Mouse (Mus musculus) CH12.LX (cell line): ENCODE results near the gene Cactin. TPM values are rescaled to one million over a fixed set of nuclear protein-coding genes. Genes with fewer than 3 reads are reported as not detected.

ENCODE experiments used
- DNase-seq: peaks from one replicate; pipeline ENCODE4 v3.0.0-alpha.2; 2013; ENCODE audit errors: extremely low read depth
- H3K27ac ChIP-seq: 2 replicates; pipeline ENCODE4 v1.5.1; 2012; ENCODE audit warnings: low read depth, mild to moderate bottlenecking, control low read depth, moderate library complexity; ENCODE audit not compliant: insufficient read depth
- H3K27me3 ChIP-seq: replicated peaks from 2 replicates; pipeline ENCODE3; 2012; ENCODE audit warnings: inconsistent platforms
- H3K36me3 ChIP-seq, 2 experiments: replicated peaks in 1 of 2; 2 replicates each; pipeline versions ENCODE3 to v1.6.1; 2012; ENCODE audit warnings: inconsistent platforms in 1 of 2, low read length in 1 of 2, mild to moderate bottlenecking in 1 of 2, mixed read lengths in 1 of 2, moderate library complexity in 1 of 2; ENCODE audit not compliant: control insufficient read depth in 1 of 2, insufficient read depth in 1 of 2
- H3K4me1 ChIP-seq, 2 experiments: 2 replicates each; pipeline ENCODE4 v1.6.1; 2012; ENCODE audit warnings: inconsistent platforms in 1 of 2, moderate library complexity in 1 of 2; ENCODE audit not compliant: insufficient read depth in 2 of 2, control insufficient read depth in 1 of 2
- H3K4me2 ChIP-seq: 2 replicates; pipeline ENCODE4 v1.6.1; 2012; ENCODE audit warnings: low read depth, mild to moderate bottlenecking, control low read depth; ENCODE audit not compliant: poor library complexity, insufficient read depth, severe bottlenecking
- H3K4me3 ChIP-seq, 3 experiments: fragments of 150-350 bp in 1 of 3; sonication (generic) in 1 of 3; replicated peaks in 1 of 3; 2 replicates each; pipeline versions ENCODE3 to v1.5.1; 2011 to 2012; ENCODE audit warnings: low read depth in 2 of 3, low read length in 2 of 3, mild to moderate bottlenecking in 2 of 3, moderate library complexity in 2 of 3, control low read depth in 1 of 3, improper control_type of control experiment in 1 of 3, inconsistent platforms in 1 of 3, mixed read lengths in 1 of 3; ENCODE audit not compliant: poor library complexity in 1 of 3
- H3K79me2 ChIP-seq: replicated peaks from 2 replicates; pipeline ENCODE4 v1.6.1; 2012; ENCODE audit warnings: mild to moderate bottlenecking, moderate library complexity; ENCODE audit not compliant: control insufficient read depth, poor library complexity, insufficient read depth, severe bottlenecking; ENCODE audit errors: extremely low read depth
- H3K9ac ChIP-seq: 2 replicates; pipeline ENCODE4 v1.6.1; 2012; ENCODE audit warnings: low read depth, mild to moderate bottlenecking, control low read depth, moderate library complexity; ENCODE audit not compliant: insufficient read depth
- H3K9me3 ChIP-seq: replicated peaks from 2 replicates; pipeline ENCODE3; 2012; ENCODE audit warnings: low read length, inconsistent platforms, mixed read lengths
- CHD2 ChIP-seq: IDR thresholded peaks from 2 replicates; pipeline ENCODE4 v1.6.1; 2011; ENCODE audit warnings: low read length, improper control_type of control experiment
- CTCF ChIP-seq, 2 experiments: IDR thresholded peaks in 1 of 2; conservative IDR thresholded peaks in 1 of 2; 2 replicates each; pipeline ENCODE4 v1.5.1; 2011 to 2012; ENCODE audit warnings: low read depth in 2 of 2, low read length in 2 of 2, improper control_type of control experiment in 1 of 2, inconsistent platforms in 1 of 2, mild to moderate bottlenecking in 1 of 2, moderate library complexity in 1 of 2
- ELF1 ChIP-seq: IDR thresholded peaks from 2 replicates; pipeline ENCODE4 v1.6.1; 2014; ENCODE audit warnings: low read depth, mild to moderate bottlenecking, inconsistent platforms, low read length, improper control_type of control experiment
- IRF4 ChIP-seq: IDR thresholded peaks from 2 replicates; pipeline ENCODE4 v1.6.1; 2014; ENCODE audit warnings: low read depth, mild to moderate bottlenecking, inconsistent platforms, low read length, improper control_type of control experiment
- JUND ChIP-seq: conservative IDR thresholded peaks from 2 replicates; pipeline ENCODE4 v1.6.1; 2011; ENCODE audit warnings: low read depth, low read length, improper control_type of control experiment
- KAT2A ChIP-seq: IDR thresholded peaks from 2 replicates; pipeline ENCODE4 v1.6.1; 2012; ENCODE audit warnings: low read length, improper control_type of control experiment, inconsistent platforms; ENCODE audit not compliant: insufficient replicate concordance
- MAFK ChIP-seq: IDR thresholded peaks from 2 replicates; pipeline ENCODE4 v1.6.1; 2011; ENCODE audit warnings: low read length, improper control_type of control experiment; ENCODE audit not compliant: insufficient replicate concordance
- MEF2A ChIP-seq: IDR thresholded peaks from 2 replicates; pipeline ENCODE4 v1.6.1; 2014; ENCODE audit warnings: low read depth, mild to moderate bottlenecking, inconsistent platforms, low read length, improper control_type of control experiment, borderline replicate concordance
- NELFE ChIP-seq: IDR thresholded peaks from 2 replicates; pipeline ENCODE4 v1.6.1; 2011; ENCODE audit warnings: low read depth, low read length, improper control_type of control experiment
- POLR2AphosphoS2 ChIP-seq: IDR thresholded peaks from 2 replicates; pipeline ENCODE4 v1.6.1; 2011; ENCODE audit warnings: low read depth, low read length, improper control_type of control experiment
- RAD21 ChIP-seq: IDR thresholded peaks from 2 replicates; pipeline ENCODE4 v1.6.1; 2011; ENCODE audit warnings: low read depth, mild to moderate bottlenecking, low read length, improper control_type of control experiment, moderate library complexity
- RCOR1 ChIP-seq: conservative IDR thresholded peaks from 2 replicates; pipeline ENCODE4 v1.6.1; 2012; ENCODE audit warnings: low read depth, mild to moderate bottlenecking, inconsistent platforms, low read length, improper control_type of control experiment
- SMC3 ChIP-seq: IDR thresholded peaks from 2 replicates; pipeline ENCODE4 v1.6.1; 2011; ENCODE audit warnings: low read depth, low read length, improper control_type of control experiment
- TCF12 ChIP-seq: IDR thresholded peaks from 2 replicates; pipeline ENCODE4 v1.6.1; 2014; ENCODE audit warnings: low read depth, mild to moderate bottlenecking, inconsistent platforms, low read length, improper control_type of control experiment
- ZNF384 ChIP-seq: IDR thresholded peaks from 2 replicates; pipeline ENCODE4 v1.6.1; 2012; ENCODE audit warnings: low read depth, low read length, improper control_type of control experiment, inconsistent platforms
- dilution Hi-C: fragments of 300-500 bp; cut with MboI; formaldehyde crosslinking; loops from 2 replicates; pipeline ENCODE4 v1.14.3; 2020; ENCODE audit warnings: low sequenced_read_pairs; ENCODE audit not compliant: extremely low pct_unique_long_range_greater_than_20kb, extremely low pct_ligation_motif_present
- in situ Hi-C: fragments of 300-500 bp; cut with MboI; formaldehyde crosslinking; loops from 3 replicates; pipeline ENCODE4 v1.14.3; 2019; ENCODE audit warnings: low sequenced_read_pairs, low pct_ligation_motif_present, low pct_unique_long_range_greater_than_20kb, mixed read lengths
- polyA plus RNA-seq: library from polyadenylated mRNA; unstranded; fragments of >175 nt; gene quantifications from 2 replicates; pipeline ENCODE4 v1.2.1, GENCODE M21; 2012; ENCODE audit warnings: low read depth; ENCODE audit not compliant: insufficient read length
- total RNA-seq, 2 experiments: library from RNA; depleted of rRNA; stranded (reverse); fragments of 300-350 nt in 1 of 2; fragments of >200 nt in 1 of 2; gene quantifications; 2 replicates each; pipeline ENCODE4 v1.2.3; 2012 to 2014

Gene Cactin
- total and polyA plus RNA-seq, 3 experiments = 21.4 to 39.3 (median 34.6) TPM

GRCm38 (mm10) chr10:81302781-81303218, 18.1 kb upstream of the Cactin start:
- in situ Hi-C loops = no loop called here
- no peak for DNase-seq
- Histone ChIP-seq H3K79me2 (peaks cover 37% of the 10 kb centered on the region), H3K27me3 (no peaks in the 10 kb centered on the region), H3K27ac (peak overlapping the region; percentile 17; the same call in 1 of the 2 replicates), H3K9me3 (no peaks in the 10 kb centered on the region), H3K4me2 (no peak overlapping the region; the same call in 1 of the 2 replicates), H3K4me3 (no peak overlapping the region), H3K9ac (no peak overlapping the region), H3K4me1 (peaks cover 59 to 93% of the 10 kb centered on the region in 2 experiments), H3K36me3 (peaks cover 27 to 41% of the 10 kb centered on the region in 2 experiments)
- TF ChIP-seq MEF2A (0 out of 2 replicates have a peak, but pooled peaks have one; percentile 23), SMC3 (no peak)
- dilution Hi-C loops = no loop called here

GRCm38 (mm10) chr10:81303258-81303657, 17.6 kb upstream of the Cactin start:
- peak overlapping the region in 1 of 3 experiments; percentile 14 for H3K4me3 ChIP-seq
- no peak overlapping the region; the same call in 1 of the 2 replicates for H3K4me2 ChIP-seq
- peaks cover 34% of the 10 kb centered on the region for H3K79me2 ChIP-seq
- H3K4me1 ChIP-seq = peaks cover 55 to 93% of the 10 kb centered on the region in 2 experiments
- in situ Hi-C loops (no loop called here), dilution Hi-C loops (no loop called here)
- no peaks in the 10 kb centered on the region for H3K27me3 ChIP-seq
- DNase-seq = no peak
- H3K36me3 ChIP-seq = peaks cover 31 to 45% of the 10 kb centered on the region in 2 experiments
- TF ChIP-seq RAD21 (no peak), SMC3 (no peak), MAFK (no peak), JUND (no peak), RCOR1 (no peak), KAT2A (no peak), ELF1 (no peak), POLR2AphosphoS2 (no peak), MEF2A (no peak), NELFE (no peak), TCF12 (no peak)
- no peak overlapping the region for H3K9ac ChIP-seq
- H3K27ac ChIP-seq = peak overlapping the region; percentile 17; the same call in 1 of the 2 replicates
- H3K9me3 ChIP-seq = no peaks in the 10 kb centered on the region

GRCm38 (mm10) chr10:81303761-81304160, 17.1 kb upstream of the Cactin start:
- peaks cover 50 to 89% of the 10 kb centered on the region in 2 experiments for H3K4me1 ChIP-seq
- H3K4me2 ChIP-seq = no peak overlapping the region
- H3K9me3 ChIP-seq = no peaks in the 10 kb centered on the region
- H3K27me3 ChIP-seq = no peaks in the 10 kb centered on the region
- H3K79me2 ChIP-seq = peaks cover 34% of the 10 kb centered on the region
- TF ChIP-seq IRF4 = no peak
- no peak for TF ChIP-seq CHD2
- TF ChIP-seq CTCF (conservative IDR thresholded peaks at IDR 0.05 in 1 of 2, IDR thresholded peaks at IDR 0.05 in 1 of 2; ENCODE audit: low read depth in 2 of 2, low read length in 2 of 2) = no peak
- no peak for TF ChIP-seq ZNF384
- no peak for TF ChIP-seq RAD21
- H3K9ac ChIP-seq = no peak overlapping the region
- DNase-seq = no peak
- peaks cover 33 to 49% of the 10 kb centered on the region in 2 experiments for H3K36me3 ChIP-seq
- in situ Hi-C loops (no loop called here), dilution Hi-C loops (no loop called here)
- no peak overlapping the region for H3K27ac ChIP-seq
- H3K4me3 ChIP-seq = no peak overlapping the region
